Mouse (Mus musculus): ENCODE data around the gene Ucn. TPM values are rescaled to one million over a fixed set of nuclear protein-coding genes. Genes with fewer than 3 reads are reported as not detected.

Gene Ucn
- polyA plus RNA-seq, 1 experiment, result not detected

- no peak for TF ChIP-seq TAL1 (IDR thresholded peaks at IDR 0.05; ENCODE audit: low read length)
- TF ChIP-seq GATA1 (IDR thresholded peaks at IDR 0.05; ENCODE audit: low read length), result no peak
- Histone ChIP-seq H3K36me3 (ENCODE audit: control insufficient read depth) (no peaks in the 10 kb centered on the region), H3K4me3 (replicated peaks) (no peak overlapping the region), H3K4me1 (ENCODE audit: control insufficient read depth) (no peaks in the 10 kb centered on the region), H3K9me3 (ENCODE audit: control insufficient read depth, low read length) (no peaks in the 10 kb centered on the region), H3K27me3 (ENCODE audit: control insufficient read depth) (peaks cover 8% of the 10 kb centered on the region)
These were observed 17.5 kb downstream of the Ucn start for GRCm38 (mm10) chr5:31121111-31121510.

GRCm38 (mm10) chr5:31116912-31117311 lies 21.7 kb downstream of the Ucn start:
- Histone ChIP-seq H3K4me3 (replicated peaks) (no peak overlapping the region), H3K36me3 (ENCODE audit: control insufficient read depth) (no peaks in the 10 kb centered on the region), H3K27me3 (ENCODE audit: control insufficient read depth) (peaks cover 8% of the 10 kb centered on the region), H3K4me1 (ENCODE audit: control insufficient read depth) (no peaks in the 10 kb centered on the region), H3K9me3 (ENCODE audit: control insufficient read depth, low read length) (no peaks in the 10 kb centered on the region)
- TF ChIP-seq GATA1 (IDR thresholded peaks at IDR 0.05; ENCODE audit: low read length) (no peak), TAL1 (IDR thresholded peaks at IDR 0.05; ENCODE audit: low read length) (no peak)

- Histone ChIP-seq H3K9me3 (ENCODE audit: control insufficient read depth, low read length) (no peaks in the 10 kb centered on the region), H3K4me3 (replicated peaks) (no peak within 1 kb of the TSS), H3K27me3 (ENCODE audit: control insufficient read depth) (peaks cover 8% of the 10 kb centered on the region), H3K4me1 (ENCODE audit: control insufficient read depth) (no peaks in the 10 kb centered on the region), H3K36me3 (ENCODE audit: control insufficient read depth) (no peaks in the 10 kb centered on the region)
- no peak for TF ChIP-seq GATA1 (IDR thresholded peaks at IDR 0.05; ENCODE audit: low read length)
- no peak for TF ChIP-seq TAL1 (IDR thresholded peaks at IDR 0.05; ENCODE audit: low read length)
These were observed 22.3 kb downstream of the Ucn start, which contains the start of gene Trim54 for GRCm38 (mm10) chr5:31116354-31116753. Gene Trim54, plus strand, starts transcription at chr5:31116712.

- H3K27me3 ChIP-seq (ENCODE audit: control insufficient read depth), result peaks cover 7% of the 10 kb centered on the region
- no peaks in the 10 kb centered on the region for H3K4me1 ChIP-seq (ENCODE audit: control insufficient read depth)
- no peak overlapping the region for H3K4me3 ChIP-seq (replicated peaks)
- no peaks in the 10 kb centered on the region for H3K36me3 ChIP-seq (ENCODE audit: control insufficient read depth)
- TF ChIP-seq TAL1 (IDR thresholded peaks at IDR 0.05; ENCODE audit: low read length) (no peak), GATA1 (IDR thresholded peaks at IDR 0.05; ENCODE audit: low read length) (no peak)
- H3K9me3 ChIP-seq (ENCODE audit: control insufficient read depth, low read length), result no peaks in the 10 kb centered on the region
These were observed 27.8 kb downstream of the Ucn start for GRCm38 (mm10) chr5:31110781-31111180.

GRCm38 (mm10) chr5:31108000-31108490 lies 30.6 kb downstream of the Ucn start, which contains the start of gene Slc30a3:
Gene Slc30a3, minus strand, starts transcription at chr5:31108237.
- Histone ChIP-seq H3K9me3 (ENCODE audit: control insufficient read depth, low read length) (no peaks in the 10 kb centered on the region), H3K4me1 (ENCODE audit: control insufficient read depth) (no peaks in the 10 kb centered on the region), H3K4me3 (replicated peaks) (no peak within 1 kb of the TSS), H3K27me3 (ENCODE audit: control insufficient read depth) (peaks cover 16% of the 10 kb centered on the region), H3K36me3 (ENCODE audit: control insufficient read depth) (no peaks in the 10 kb centered on the region)
- no peak for TF ChIP-seq GATA1 (IDR thresholded peaks at IDR 0.05; ENCODE audit: low read length)
- no peak for TF ChIP-seq TAL1 (IDR thresholded peaks at IDR 0.05; ENCODE audit: low read length)

- Histone ChIP-seq H3K4me1 (ENCODE audit: control insufficient read depth) (no peaks in the 10 kb centered on the region), H3K9me3 (ENCODE audit: control insufficient read depth, low read length) (no peaks in the 10 kb centered on the region), H3K36me3 (ENCODE audit: control insufficient read depth) (no peaks in the 10 kb centered on the region), H3K4me3 (replicated peaks) (no peak within 1 kb of the TSS), H3K27me3 (ENCODE audit: control insufficient read depth) (peaks cover 16% of the 10 kb centered on the region)
- TF ChIP-seq TAL1 (IDR thresholded peaks at IDR 0.05; ENCODE audit: low read length) (no peak), GATA1 (IDR thresholded peaks at IDR 0.05; ENCODE audit: low read length) (no peak)
These were observed 32.8 kb downstream of the Ucn start, which contains the start of gene Dnajc5g for GRCm38 (mm10) chr5:31105814-31106335. Gene Dnajc5g, plus strand, starts transcription at chr5:31106285.

- TF ChIP-seq GATA1 (IDR thresholded peaks at IDR 0.05; ENCODE audit: low read length), result no peak
- no peak for TF ChIP-seq TAL1 (IDR thresholded peaks at IDR 0.05; ENCODE audit: low read length)
- no peak overlapping the region for H3K4me3 ChIP-seq (replicated peaks)
- peaks cover 83% of the 10 kb centered on the region for H3K27me3 ChIP-seq (ENCODE audit: control insufficient read depth)
These were observed 42.7 kb downstream of the Ucn start for GRCm38 (mm10) chr5:31095711-31096480.

GRCm38 (mm10) chr5:31094799-31095691 lies 43.6 kb downstream of the Ucn start:
- Histone ChIP-seq H3K4me1 (ENCODE audit: control insufficient read depth) (peaks cover 5% of the 10 kb centered on the region), H3K36me3 (ENCODE audit: control insufficient read depth) (no peaks in the 10 kb centered on the region), H3K9me3 (ENCODE audit: control insufficient read depth, low read length) (peaks cover 5% of the 10 kb centered on the region; the same call in 1 of the 2 replicates), H3K27me3 (ENCODE audit: control insufficient read depth) (peaks cover 92% of the 10 kb centered on the region), H3K4me3 (replicated peaks) (no peak overlapping the region)
- TF ChIP-seq GATA1 (IDR thresholded peaks at IDR 0.05; ENCODE audit: low read length) (no peak), TAL1 (IDR thresholded peaks at IDR 0.05; ENCODE audit: low read length) (no peak)

More at GRCm38 (mm10) chr5:31095711-31096480, 42.7 kb downstream of the Ucn start:
- Histone ChIP-seq H3K9me3 (ENCODE audit: control insufficient read depth, low read length) (peaks cover 5% of the 10 kb centered on the region; the same call in 1 of the 2 replicates), H3K4me1 (ENCODE audit: control insufficient read depth) (peaks cover 5% of the 10 kb centered on the region), H3K36me3 (ENCODE audit: control insufficient read depth) (no peaks in the 10 kb centered on the region)
